Mouse (Mus musculus): Measurements from ENCODE around the gene Gp1bb. TPM values are rescaled to one million over a fixed set of nuclear protein-coding genes. Genes with fewer than 3 reads are reported as not detected.
A peak's percentile ranks its signal among the peaks of the same experiment; 100 is the strongest.

Gp1bb gene
- polyA plus RNA-seq, 1 experiment from 2014 or later = 3.5 TPM

DNA sequence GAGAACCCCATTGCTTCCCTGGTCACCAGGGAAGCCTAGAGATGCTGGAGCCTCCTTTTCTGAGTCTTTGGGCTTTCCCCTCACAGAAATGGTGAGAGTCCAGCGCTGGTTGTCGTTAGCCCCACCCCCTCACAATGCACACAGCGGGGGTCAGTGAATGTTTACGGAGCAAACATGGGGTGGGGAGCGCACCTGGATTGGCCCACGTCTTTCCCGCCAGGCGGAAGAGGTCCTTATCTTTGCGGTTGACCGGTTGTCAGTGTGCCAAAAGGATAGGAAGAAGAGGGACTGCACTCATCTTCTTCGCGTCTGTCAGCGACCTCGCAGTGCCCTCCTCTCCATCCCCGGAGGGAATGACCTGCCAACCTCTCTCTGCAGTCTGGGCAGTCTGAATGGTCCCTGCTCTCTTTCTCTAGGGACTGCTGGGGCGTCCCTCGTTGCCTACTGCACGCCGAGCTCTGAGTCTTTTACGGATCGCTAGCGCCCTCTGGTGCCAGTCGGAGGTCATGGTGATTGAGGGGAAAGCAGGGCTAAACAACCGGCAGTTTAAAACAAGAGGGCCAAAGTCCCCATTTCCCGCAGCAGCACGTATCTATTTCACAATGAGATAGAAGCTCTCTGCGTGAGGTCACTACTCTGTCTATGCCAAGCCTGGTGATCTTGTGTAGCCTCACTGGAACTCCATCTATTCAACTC, 4.7 kb downstream of the Gp1bb start:
- H3K27ac ChIP-seq (replicated peaks) = no peak overlapping the region
- peaks cover 6% of the 10 kb centered on the region for H3K36me3 ChIP-seq (replicated peaks)
- H3K9me3 ChIP-seq = no peaks in the 10 kb centered on the region
- peaks cover 97% of the 10 kb centered on the region for H3K27me3 ChIP-seq (replicated peaks; ENCODE audit: low read depth, poor library complexity, severe bottlenecking)
- H3K4me1 ChIP-seq = peaks cover 34% of the 10 kb centered on the region
- under 1% methylated on average over 27 of the region's 27 CpGs for WGBS
- peak overlapping the region; percentile 40 for H3K4me3 ChIP-seq
- peak; percentile 88 for DNase-seq (ENCODE audit: low spot score)

DNA sequence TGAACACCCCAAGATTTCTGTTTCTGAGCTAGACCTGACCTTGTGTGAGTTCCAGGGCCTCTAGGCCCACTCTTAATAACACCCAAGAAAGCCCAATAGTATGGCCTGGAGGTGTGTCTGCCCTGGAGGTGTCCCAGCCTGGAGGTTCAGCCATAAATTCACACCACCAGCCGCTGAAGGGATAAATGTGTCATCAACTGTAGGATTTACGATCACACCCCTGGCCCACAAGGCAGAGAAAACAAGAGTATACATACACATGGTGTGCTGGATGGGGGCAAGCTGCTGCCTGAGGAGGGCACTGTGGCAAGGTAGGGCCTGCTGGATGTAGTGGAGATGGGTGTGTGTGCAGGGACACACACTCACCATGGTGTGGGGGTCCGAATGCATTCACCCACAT, 8.9 kb downstream of the Gp1bb start:
- DNase-seq (ENCODE audit: low spot score) = no peak
- H3K27me3 ChIP-seq (replicated peaks; ENCODE audit: low read depth, poor library complexity, severe bottlenecking) = peaks cover 97% of the 10 kb centered on the region
- peaks cover 49% of the 10 kb centered on the region for H3K4me1 ChIP-seq
- H3K9me3 ChIP-seq = no peaks in the 10 kb centered on the region
- no peaks in the 10 kb centered on the region for H3K36me3 ChIP-seq (replicated peaks)
- no peak overlapping the region for H3K4me3 ChIP-seq
- WGBS = 90% methylated on average over 3 of the region's 3 CpGs
- H3K27ac ChIP-seq (replicated peaks) = 0 out of 2 replicates have a peak overlapping the region, but pooled peaks have one; percentile 48

- H3K4me3 ChIP-seq = no peak overlapping the region
- 44% methylated on average over 13 of the region's 13 CpGs for WGBS
- peak overlapping the region; percentile 48 for H3K27ac ChIP-seq (replicated peaks)
- peaks cover 97% of the 10 kb centered on the region for H3K27me3 ChIP-seq (replicated peaks; ENCODE audit: low read depth, poor library complexity, severe bottlenecking)
- peak; percentile 62 for DNase-seq (ENCODE audit: low spot score)
- peaks cover 51% of the 10 kb centered on the region for H3K4me1 ChIP-seq
- H3K9me3 ChIP-seq = no peaks in the 10 kb centered on the region
- H3K36me3 ChIP-seq (replicated peaks) = no peaks in the 10 kb centered on the region
Measured at GRCm38 (mm10) chr16:18611752-18612151, 10.5 kb downstream of the Gp1bb start.

- Histone ChIP-seq H3K27ac (replicated peaks) (no peak overlapping the region), H3K4me1 (peaks cover 72% of the 10 kb centered on the region), H3K4me3 (no peak overlapping the region), H3K36me3 (replicated peaks) (no peaks in the 10 kb centered on the region), H3K9me3 (no peaks in the 10 kb centered on the region), H3K27me3 (replicated peaks; ENCODE audit: low read depth, poor library complexity, severe bottlenecking) (peaks cover 96% of the 10 kb centered on the region)
- DNase-seq (ENCODE audit: low spot score) = no peak
- 58% methylated on average over 2 of the region's 2 CpGs for WGBS
Measured at GRCm38 (mm10) chr16:18609099-18609498, 13.1 kb downstream of the Gp1bb start.

DNA sequence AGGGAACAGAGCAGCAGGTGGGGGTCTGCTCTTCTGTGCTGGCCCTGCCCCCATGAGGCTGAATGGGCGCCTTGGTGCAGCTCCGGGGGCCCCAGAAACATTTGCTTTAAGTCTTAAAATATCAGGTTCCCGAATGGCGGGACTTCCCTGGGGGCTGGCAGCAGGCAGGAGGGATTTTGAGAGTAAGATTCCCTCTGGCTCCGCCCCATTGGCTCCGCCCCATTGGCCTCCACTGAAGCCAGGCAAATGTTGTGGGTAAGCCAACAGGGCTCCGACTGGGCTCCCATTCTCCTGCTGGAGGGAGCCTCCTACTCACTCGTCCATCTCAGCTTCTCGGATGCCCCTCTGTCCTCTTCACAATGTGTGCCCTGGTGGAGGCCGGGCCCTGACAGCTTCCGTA, 14.0 kb downstream of the Gp1bb start:
- no peaks in the 10 kb centered on the region for H3K9me3 ChIP-seq
- H3K4me3 ChIP-seq = peak overlapping the region; percentile 38
- H3K36me3 ChIP-seq (replicated peaks) = no peaks in the 10 kb centered on the region
- no peak overlapping the region for H3K27ac ChIP-seq (replicated peaks)
- peaks cover 90% of the 10 kb centered on the region for H3K27me3 ChIP-seq (replicated peaks; ENCODE audit: low read depth, poor library complexity, severe bottlenecking)
- H3K4me1 ChIP-seq = peaks cover 78% of the 10 kb centered on the region
- DNase-seq (ENCODE audit: low spot score) = peak; percentile 62
- WGBS = 5% methylated on average over 11 of the region's 11 CpGs

DNA sequence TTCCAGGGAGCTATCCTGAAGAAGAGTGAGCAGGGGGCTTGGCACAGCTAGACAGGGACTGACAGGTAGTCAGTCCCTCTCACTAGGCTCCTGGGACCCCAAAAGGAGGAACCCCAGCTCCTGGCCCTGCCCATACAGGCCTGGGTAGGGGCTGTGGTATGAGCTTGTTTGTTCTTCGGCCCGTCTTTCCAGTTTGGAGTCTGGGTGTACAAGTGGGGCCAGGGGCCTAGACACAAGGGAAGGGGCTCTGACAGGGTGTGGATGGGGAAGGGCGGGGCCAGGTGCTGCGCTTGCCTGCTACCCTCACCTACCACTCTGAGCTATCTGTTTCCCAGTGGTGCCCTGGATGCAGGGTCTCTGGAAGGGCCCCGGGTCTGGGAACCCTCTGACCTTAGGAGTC, 16.5 kb downstream of the Gp1bb start:
- Histone ChIP-seq H3K27me3 (replicated peaks; ENCODE audit: low read depth, poor library complexity, severe bottlenecking) (peaks cover 64% of the 10 kb centered on the region), H3K9me3 (no peaks in the 10 kb centered on the region), H3K4me3 (no peak overlapping the region), H3K4me1 (peaks cover 78% of the 10 kb centered on the region), H3K36me3 (replicated peaks) (no peaks in the 10 kb centered on the region), H3K27ac (replicated peaks) (peak overlapping the region; percentile 57)
- DNase-seq (ENCODE audit: low spot score) = peak; percentile 23
- WGBS = 78% methylated on average over 5 of the region's 5 CpGs

DNA sequence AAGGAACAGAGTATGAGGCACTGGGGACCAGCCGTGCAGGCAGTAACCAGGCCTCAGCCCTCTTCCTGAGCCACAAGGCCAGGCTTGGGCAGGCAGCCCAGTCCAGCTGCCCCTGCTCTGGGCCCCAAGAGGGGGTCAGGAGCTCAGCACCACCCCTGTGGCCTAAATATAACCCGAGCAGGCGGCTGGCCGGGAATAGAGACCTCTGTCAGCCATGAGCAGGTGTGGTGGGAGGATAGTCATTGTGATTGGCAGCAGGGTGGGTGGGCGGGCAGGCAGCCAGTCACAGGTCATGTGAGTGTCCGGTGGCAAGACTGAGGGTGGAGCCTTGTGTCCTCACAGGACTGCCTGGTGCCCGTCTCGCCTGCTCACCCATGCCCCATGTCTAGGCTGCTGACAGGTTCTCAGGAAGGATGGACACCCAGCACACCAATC, 17.9 kb downstream of the Gp1bb start:
- peak; percentile 32 for DNase-seq (ENCODE audit: low spot score)
- Histone ChIP-seq H3K4me3 (no peak overlapping the region), H3K9me3 (no peaks in the 10 kb centered on the region), H3K27me3 (replicated peaks; ENCODE audit: low read depth, poor library complexity, severe bottlenecking) (peaks cover 55% of the 10 kb centered on the region), H3K27ac (replicated peaks) (peak overlapping the region; percentile 70), H3K36me3 (replicated peaks) (no peaks in the 10 kb centered on the region), H3K4me1 (peaks cover 70% of the 10 kb centered on the region)
- 52% methylated on average over 8 of the region's 8 CpGs for WGBS

GRCm38 (mm10) chr16:18601447-18601846, 20.8 kb downstream of the Gp1bb start:
- peak overlapping the region; percentile 74 for H3K27ac ChIP-seq (replicated peaks)
- H3K4me1 ChIP-seq = peaks cover 56% of the 10 kb centered on the region
- no peaks in the 10 kb centered on the region for H3K36me3 ChIP-seq (replicated peaks)
- peak; percentile 42 for DNase-seq (ENCODE audit: low spot score)
- H3K4me3 ChIP-seq = no peak overlapping the region
- peaks cover 35% of the 10 kb centered on the region; the same call in 1 of the 2 replicates for H3K27me3 ChIP-seq (replicated peaks; ENCODE audit: low read depth, poor library complexity, severe bottlenecking)
- no peaks in the 10 kb centered on the region for H3K9me3 ChIP-seq
- 51% methylated on average over 7 of the region's 7 CpGs for WGBS

DNA sequence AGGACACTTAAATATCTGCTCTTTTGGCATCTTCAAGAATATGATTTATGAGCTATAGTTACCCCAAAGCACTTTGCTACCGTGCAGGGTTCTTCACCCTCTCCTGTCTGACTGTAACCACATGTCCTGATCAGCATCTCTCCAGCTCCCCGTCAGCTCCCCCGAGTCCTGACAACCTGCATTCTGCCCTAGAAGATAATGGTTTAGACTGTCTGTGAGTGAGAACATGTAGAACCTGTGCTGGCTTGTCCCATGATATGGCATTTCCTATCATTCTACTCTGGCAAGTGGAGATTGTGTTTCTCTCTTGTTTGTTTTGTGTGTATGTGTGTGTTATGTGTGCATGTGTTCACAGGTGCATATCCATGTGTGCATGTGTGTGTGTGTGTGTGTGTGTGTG, 24.2 kb downstream of the Gp1bb start:
- peaks cover 47% of the 10 kb centered on the region for H3K27me3 ChIP-seq (replicated peaks; ENCODE audit: low read depth, poor library complexity, severe bottlenecking)
- H3K27ac ChIP-seq (replicated peaks) = no peak overlapping the region
- H3K4me1 ChIP-seq = peaks cover 35% of the 10 kb centered on the region
- 79% methylated on average over 3 of the region's 3 CpGs for WGBS
- no peak overlapping the region for H3K4me3 ChIP-seq
- DNase-seq (ENCODE audit: low spot score) = no peak
- no peaks in the 10 kb centered on the region for H3K9me3 ChIP-seq
- H3K36me3 ChIP-seq (replicated peaks) = no peaks in the 10 kb centered on the region

- Histone ChIP-seq H3K27ac (replicated peaks) (no peak overlapping the region), H3K27me3 (replicated peaks; ENCODE audit: low read depth, poor library complexity, severe bottlenecking) (peaks cover 63% of the 10 kb centered on the region), H3K4me1 (peaks cover 27% of the 10 kb centered on the region), H3K4me3 (no peak overlapping the region), H3K36me3 (replicated peaks) (no peaks in the 10 kb centered on the region), H3K9me3 (no peaks in the 10 kb centered on the region)
- DNase-seq (ENCODE audit: low spot score) = no peak
- 31% methylated on average over 5 of the region's 5 CpGs for WGBS
Measured at GRCm38 (mm10) chr16:18596255-18596654, 25.9 kb downstream of the Gp1bb start.

GRCm38 (mm10) chr16:18593930-18594329, 28.3 kb downstream of the Gp1bb start:
- Histone ChIP-seq H3K4me1 (peaks cover 43% of the 10 kb centered on the region), H3K36me3 (replicated peaks) (no peaks in the 10 kb centered on the region), H3K27me3 (replicated peaks; ENCODE audit: low read depth, poor library complexity, severe bottlenecking) (peaks cover 82% of the 10 kb centered on the region), H3K27ac (replicated peaks) (no peak overlapping the region), H3K4me3 (no peak overlapping the region), H3K9me3 (no peaks in the 10 kb centered on the region)
- no peak for DNase-seq (ENCODE audit: low spot score)
- 75% methylated on average over 2 of the region's 2 CpGs for WGBS

- H3K4me1 ChIP-seq = peaks cover 57% of the 10 kb centered on the region
- no peak overlapping the region for H3K27ac ChIP-seq (replicated peaks)
- H3K4me3 ChIP-seq = peak overlapping the region; percentile 50
Measured at GRCm38 (mm10) chr16:18591047-18592018, 30.9 kb downstream of the Gp1bb start.

More at GRCm38 (mm10) chr16:18591047-18592018, 30.9 kb downstream of the Gp1bb start:
- Histone ChIP-seq H3K36me3 (replicated peaks) (no peaks in the 10 kb centered on the region), H3K9me3 (no peaks in the 10 kb centered on the region), H3K27me3 (replicated peaks; ENCODE audit: low read depth, poor library complexity, severe bottlenecking) (peaks cover 99% of the 10 kb centered on the region)
- DNase-seq (ENCODE audit: low spot score) = peak; percentile 80
- WGBS = 1% methylated on average over 59 of the region's 59 CpGs
